Mouse (Mus musculus) E14TG2a.4 (cell line): ENCODE measurements at regions not wholly inside any gene's neighbourhood (a gene's known extent, or its start where the extent isn't known, plus 50 kb on each side); places are given as distances from the start of the nearest gene placed in this dataset.

Source experiments
- H3K27me3 ChIP-seq: 2 replicates; pipeline ENCODE4 v1.6.1; 2014; ENCODE audit warnings: low read length, control low read depth; ENCODE audit not compliant: insufficient read depth
- H3K36me3 ChIP-seq: 2 replicates; pipeline ENCODE4 v1.6.1; 2014; ENCODE audit warnings: low read length, control low read depth; ENCODE audit not compliant: insufficient read depth
- H3K4me1 ChIP-seq: replicated peaks from 2 replicates; pipeline ENCODE4 v1.6.1; 2014; ENCODE audit warnings: low read depth, low read length, control low read depth
- H3K4me3 ChIP-seq: replicated peaks from 2 replicates; pipeline ENCODE4 v1.5.1; 2014; ENCODE audit warnings: mild to moderate bottlenecking, low read length
- H3K9me3 ChIP-seq: 2 replicates; pipeline ENCODE4 v1.6.1; 2014; ENCODE audit warnings: low read length, control low read depth
- CTCF ChIP-seq: conservative IDR thresholded peaks from 2 replicates; pipeline ENCODE4 v1.5.1; 2014; ENCODE audit warnings: low read length
- NANOG ChIP-seq: IDR thresholded peaks from 2 replicates; pipeline ENCODE4 v1.6.1; 2014; ENCODE audit warnings: borderline replicate concordance, low read length, mixed read lengths
- POU5F1 ChIP-seq: IDR thresholded peaks from 2 replicates; pipeline ENCODE4 v1.6.1; 2014; ENCODE audit warnings: low read length, borderline replicate concordance

DNA sequence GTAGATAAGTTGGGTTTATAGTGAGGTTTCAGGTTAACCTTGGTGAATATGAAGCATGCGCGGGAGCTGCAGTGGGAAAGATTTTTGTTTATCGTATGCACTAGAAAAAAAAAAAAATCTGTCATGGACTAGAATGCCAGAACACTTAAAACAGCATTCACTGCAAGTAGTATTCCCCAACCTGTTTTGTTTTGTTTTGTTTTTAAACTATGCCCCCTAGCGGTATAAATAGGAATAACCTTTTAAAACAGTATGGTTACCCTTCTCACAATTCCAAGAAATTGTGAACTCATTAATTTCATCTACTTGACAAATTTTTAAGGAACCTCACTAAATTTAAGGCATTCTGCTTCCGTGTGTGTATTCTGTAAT, 1103.2 kb upstream of the 2610301B20Rik start:
- peak; percentile 50 for TF ChIP-seq CTCF
- no peak for TF ChIP-seq POU5F1

DNA sequence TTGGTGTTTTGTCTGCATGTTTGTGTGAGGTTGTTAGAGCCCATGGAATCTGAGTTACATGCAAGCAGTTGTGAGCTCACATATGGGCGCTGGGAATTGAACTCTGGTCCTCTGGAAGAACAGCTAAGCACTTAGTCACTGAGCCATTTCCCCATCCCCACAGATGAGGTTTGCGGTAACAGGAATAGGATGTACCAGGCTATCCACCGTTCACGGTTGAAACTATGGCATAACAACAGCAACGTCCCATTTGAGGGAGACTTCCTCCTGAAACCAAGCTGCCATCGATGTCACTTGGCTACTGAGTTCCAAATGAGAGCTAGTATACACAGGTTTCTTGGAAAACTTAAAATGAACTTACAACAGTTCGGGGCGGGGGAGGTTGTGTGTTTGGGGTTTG, 1095.9 kb upstream of the 2610301B20Rik start:
- TF ChIP-seq POU5F1: no peak
- no peak for TF ChIP-seq CTCF
- TF ChIP-seq NANOG: no peak
- peaks cover 7% of the 10 kb centered on the region for H3K4me1 ChIP-seq
- H3K27me3 ChIP-seq: peaks cover 11% of the 10 kb centered on the region; the same call in 1 of the 2 replicates
- no peaks in the 10 kb centered on the region for H3K9me3 ChIP-seq
- H3K36me3 ChIP-seq: no peaks in the 10 kb centered on the region
- H3K4me3 ChIP-seq: no peak overlapping the region

More for the DNA sequence above, 1103.2 kb upstream of the 2610301B20Rik start:
- Histone ChIP-seq H3K27me3 (peaks cover 11% of the 10 kb centered on the region; the same call in 1 of the 2 replicates), H3K4me1 (peaks cover 4% of the 10 kb centered on the region), H3K36me3 (no peaks in the 10 kb centered on the region), H3K9me3 (no peaks in the 10 kb centered on the region), H3K4me3 (peak overlapping the region; percentile 79)

DNA sequence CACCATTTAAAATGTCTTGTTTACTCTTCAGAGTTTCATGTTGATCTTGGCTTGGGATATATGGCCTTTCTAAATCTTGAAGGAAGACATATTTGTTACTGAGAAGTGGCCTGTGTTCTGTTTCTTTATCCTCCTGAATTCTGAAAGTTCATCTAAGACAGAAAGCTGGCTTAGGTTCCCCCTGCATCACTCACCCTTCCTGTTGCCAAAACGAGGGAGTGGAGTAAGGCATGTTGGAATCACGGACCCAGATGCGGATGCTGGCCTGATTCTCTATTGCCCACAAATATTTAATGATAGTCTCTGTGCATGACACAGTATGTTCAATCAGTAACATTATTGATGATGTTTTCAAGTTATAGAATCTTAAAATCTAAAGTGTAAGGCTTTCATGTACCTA, 1094.7 kb upstream of the 2610301B20Rik start:
- TF ChIP-seq NANOG (no peak), CTCF (no peak), POU5F1 (no peak)
- peaks cover 4% of the 10 kb centered on the region; the same call in 1 of the 2 replicates for H3K4me1 ChIP-seq
- no peak overlapping the region for H3K4me3 ChIP-seq
- no peaks in the 10 kb centered on the region for H3K36me3 ChIP-seq
- H3K27me3 ChIP-seq: peaks cover 10% of the 10 kb centered on the region
- no peaks in the 10 kb centered on the region for H3K9me3 ChIP-seq

DNA sequence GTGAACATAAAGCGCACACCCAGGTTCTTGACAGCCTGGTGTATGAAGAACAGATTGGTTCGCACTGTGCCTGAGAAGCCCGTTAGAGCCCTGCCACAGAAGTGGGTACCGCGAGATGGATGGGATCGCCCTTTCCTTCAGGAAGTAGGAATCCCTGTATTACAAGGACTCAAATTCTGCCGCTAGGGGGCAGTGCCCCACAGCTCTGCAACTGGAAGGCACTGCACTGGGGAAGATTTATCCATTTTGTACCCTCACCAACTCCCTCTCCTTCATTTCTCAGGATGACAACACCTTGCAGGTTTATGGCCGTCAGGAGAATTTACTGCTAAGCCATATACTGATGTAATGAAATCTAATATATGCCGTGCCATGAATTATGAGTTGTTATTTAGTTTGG, 1094.1 kb upstream of the 2610301B20Rik start:
- Histone ChIP-seq H3K4me1 (peaks cover 4% of the 10 kb centered on the region; the same call in 1 of the 2 replicates), H3K9me3 (no peaks in the 10 kb centered on the region), H3K36me3 (no peaks in the 10 kb centered on the region), H3K27me3 (peaks cover 7% of the 10 kb centered on the region), H3K4me3 (no peak overlapping the region)
- TF ChIP-seq POU5F1 (no peak), CTCF (peak; percentile 74)

DNA sequence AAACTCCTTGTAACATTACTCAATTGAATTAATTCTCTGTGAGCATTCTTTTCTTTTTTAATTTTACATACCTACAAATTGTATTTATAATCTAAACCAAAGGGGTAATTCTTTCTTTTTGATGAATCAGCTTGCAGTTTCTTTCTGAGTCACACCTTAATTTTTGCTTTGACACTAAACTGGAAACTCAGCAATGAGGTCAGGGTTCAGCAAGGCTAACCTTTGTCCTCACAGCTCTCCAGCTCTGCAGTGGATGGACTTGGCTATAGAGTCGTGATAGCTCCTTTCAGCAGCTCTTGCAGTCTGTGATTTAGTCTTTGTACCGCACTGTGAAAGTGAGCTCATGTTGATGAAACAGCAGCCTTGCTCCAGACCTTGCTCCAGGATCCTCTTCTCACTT, 1093.0 kb upstream of the 2610301B20Rik start:
- Histone ChIP-seq H3K4me3 (no peak overlapping the region), H3K27me3 (peaks cover 2% of the 10 kb centered on the region), H3K36me3 (no peaks in the 10 kb centered on the region), H3K4me1 (peaks cover 4% of the 10 kb centered on the region; the same call in 1 of the 2 replicates), H3K9me3 (no peaks in the 10 kb centered on the region)
- TF ChIP-seq CTCF (no peak), NANOG (no peak), POU5F1 (no peak)

DNA sequence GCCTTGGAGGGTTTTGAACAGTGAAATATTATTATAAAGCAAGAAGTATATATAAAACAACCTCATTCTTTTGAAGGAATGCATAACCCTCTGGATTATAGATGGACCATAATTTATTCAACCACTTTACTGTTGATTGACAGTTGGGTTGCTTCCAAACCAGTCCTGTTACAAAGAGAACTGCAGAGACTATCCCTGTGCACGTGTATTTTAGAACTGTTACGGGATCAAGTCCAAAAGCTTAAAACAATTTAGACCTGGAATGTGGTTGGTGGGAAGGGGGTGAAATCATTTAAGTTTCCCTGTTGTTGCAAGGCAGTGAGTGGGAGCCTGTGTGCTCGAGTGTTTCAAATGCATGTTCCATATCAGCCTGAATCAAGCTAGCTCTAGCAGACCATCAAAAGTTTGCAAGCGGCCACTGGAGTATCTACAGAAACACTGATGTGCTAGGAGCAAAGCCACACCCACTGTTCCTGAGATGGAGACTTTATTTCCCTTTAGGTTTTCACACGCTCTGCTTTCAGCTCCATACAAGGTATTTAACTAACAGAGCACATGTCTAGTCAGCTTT, 1086.4 kb upstream of the 2610301B20Rik start:
- Histone ChIP-seq H3K27me3 (no peaks in the 10 kb centered on the region; the same call in none of the 2 replicates), H3K4me3 (no peak overlapping the region), H3K36me3 (no peaks in the 10 kb centered on the region), H3K4me1 (no peaks in the 10 kb centered on the region), H3K9me3 (no peaks in the 10 kb centered on the region)
- TF ChIP-seq POU5F1 (no peak), CTCF (no peak), NANOG (no peak)

DNA sequence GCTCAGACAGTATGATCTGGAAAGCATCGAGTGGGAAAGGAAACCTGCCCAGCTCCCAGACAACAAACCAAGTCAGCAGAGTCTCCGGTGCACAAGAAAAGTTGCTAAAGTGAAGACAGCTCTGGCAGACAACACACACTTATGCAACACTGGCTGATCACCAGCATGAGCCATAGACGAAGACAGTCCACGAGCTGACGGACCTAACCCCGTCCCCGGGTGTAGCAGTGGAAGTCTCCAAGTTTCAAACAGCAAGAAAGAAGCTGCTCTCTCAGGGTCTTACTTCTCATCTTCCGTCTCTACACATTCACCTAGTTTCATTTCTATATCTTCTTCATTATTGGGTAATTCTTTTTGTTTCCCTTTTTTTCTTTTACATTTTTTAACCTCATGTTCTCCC, 1083.8 kb upstream of the 2610301B20Rik start:
- Histone ChIP-seq H3K27me3 (no peaks in the 10 kb centered on the region), H3K36me3 (no peaks in the 10 kb centered on the region), H3K4me1 (no peaks in the 10 kb centered on the region), H3K4me3 (no peak overlapping the region), H3K9me3 (no peaks in the 10 kb centered on the region)
- TF ChIP-seq CTCF (no peak), NANOG (no peak), POU5F1 (no peak)
